Mouse (Mus musculus) bone marrow macrophage, adult 2 months (primary cell): Measurements from ENCODE around the gene Krt33b. TPM values are rescaled to one million over a fixed set of nuclear protein-coding genes. Genes with fewer than 3 reads are reported as not detected.

Source experiments
- H3K27ac ChIP-seq: 2 replicates; pipeline ENCODE4 v1.5.1; 2012; ENCODE audit warnings: low read depth, low read length; ENCODE audit not compliant: insufficient read depth
- H3K4me1 ChIP-seq: 2 replicates; pipeline ENCODE4 v1.6.1; 2012; ENCODE audit warnings: low read length; ENCODE audit not compliant: control insufficient read depth, insufficient read depth
- H3K4me3 ChIP-seq: 2 replicates; pipeline ENCODE4 v1.5.1; 2012; ENCODE audit warnings: mild to moderate bottlenecking, low read length, moderate library complexity; ENCODE audit not compliant: insufficient read depth
- CTCF ChIP-seq: IDR thresholded peaks from 2 replicates; pipeline ENCODE4 v1.5.1; 2012; ENCODE audit warnings: low read depth, mild to moderate bottlenecking, low read length, moderate library complexity
- POLR2A ChIP-seq: IDR thresholded peaks from 2 replicates; pipeline ENCODE4 v1.6.1; 2012; ENCODE audit warnings: mild to moderate bottlenecking, low read depth, low read length, borderline replicate concordance
- polyA plus RNA-seq: library from polyadenylated mRNA; stranded (reverse); fragments of >200 nt; gene quantifications from 2 replicates; pipeline ENCODE4 v1.2.4, GENCODE M21; 2012; ENCODE audit not compliant: missing spikeins, insufficient read depth, insufficient read length

The Krt33b gene
- polyA plus RNA-seq, 1 experiment: not detected

- TF ChIP-seq POLR2A (no peak), CTCF (no peak)
- Histone ChIP-seq H3K4me3 (no peak overlapping the region), H3K27ac (no peak overlapping the region), H3K4me1 (no peaks in the 10 kb centered on the region)
Observed at GRCm38 (mm10) chr11:99999091-99999490, 30.6 kb downstream of the Krt33b start.

GRCm38 (mm10) chr11:99994384-99994661, 35.3 kb downstream of the Krt33b start:
- TF ChIP-seq CTCF (no peak), POLR2A (no peak)
- H3K27ac ChIP-seq: no peak overlapping the region

GRCm38 (mm10) chr11:99993620-99994383, 35.9 kb downstream of the Krt33b start, which contains the start of gene Krtap17-1:
Krtap17-1 (minus strand) TSS chr11:99993994.
- Histone ChIP-seq H3K4me3 (no peak within 1 kb of the TSS), H3K27ac (no peak within 1 kb of the TSS), H3K4me1 (no peaks in the 10 kb centered on the region)
- TF ChIP-seq POLR2A (no peak), CTCF (no peak)

More at GRCm38 (mm10) chr11:99994384-99994661, 35.3 kb downstream of the Krt33b start:
- no peak overlapping the region for H3K4me3 ChIP-seq
- no peaks in the 10 kb centered on the region for H3K4me1 ChIP-seq

GRCm38 (mm10) chr11:99990571-99990970, 39.1 kb downstream of the Krt33b start:
- Histone ChIP-seq H3K4me3 (no peak overlapping the region), H3K4me1 (no peaks in the 10 kb centered on the region), H3K27ac (no peak overlapping the region)
- TF ChIP-seq POLR2A (no peak), CTCF (no peak)

GRCm38 (mm10) chr11:99989881-99990405, 39.7 kb downstream of the Krt33b start:
- H3K4me1 ChIP-seq: no peaks in the 10 kb centered on the region
- TF ChIP-seq CTCF (no peak), POLR2A (no peak)
- no peak overlapping the region for H3K4me3 ChIP-seq
- H3K27ac ChIP-seq: no peak overlapping the region

- Histone ChIP-seq H3K4me1 (no peaks in the 10 kb centered on the region), H3K4me3 (no peak overlapping the region), H3K27ac (no peak overlapping the region)
- TF ChIP-seq CTCF (no peak), POLR2A (no peak)
Observed at GRCm38 (mm10) chr11:99988530-99988929, 41.1 kb downstream of the Krt33b start.

- H3K27ac ChIP-seq: no peak within 1 kb of the TSS
- no peak within 1 kb of the TSS for H3K4me3 ChIP-seq
- H3K4me1 ChIP-seq: no peaks in the 10 kb centered on the region
- TF ChIP-seq CTCF (no peak), POLR2A (no peak)
Observed at GRCm38 (mm10) chr11:99986180-99986647, 43.5 kb downstream of the Krt33b start, which contains the start of gene Krtap16-1. Krtap16-1 (minus strand) TSS chr11:99986597.

GRCm38 (mm10) chr11:99985291-99986092, 44.2 kb downstream of the Krt33b start:
- no peaks in the 10 kb centered on the region for H3K4me1 ChIP-seq
- TF ChIP-seq POLR2A (no peak), CTCF (no peak)
- H3K4me3 ChIP-seq: no peak overlapping the region
- H3K27ac ChIP-seq: no peak overlapping the region

GRCm38 (mm10) chr11:99983442-99983841, 46.2 kb downstream of the Krt33b start:
- no peak overlapping the region for H3K27ac ChIP-seq
- no peak overlapping the region for H3K4me3 ChIP-seq
- no peaks in the 10 kb centered on the region for H3K4me1 ChIP-seq
- TF ChIP-seq CTCF (no peak), POLR2A (no peak)

- no peak overlapping the region for H3K4me3 ChIP-seq
- no peaks in the 10 kb centered on the region for H3K4me1 ChIP-seq
- TF ChIP-seq CTCF (no peak), POLR2A (no peak)
- no peak overlapping the region for H3K27ac ChIP-seq
Observed at GRCm38 (mm10) chr11:99982731-99983130, 46.9 kb downstream of the Krt33b start.
